Mouse (Mus musculus) ES-Bruce4 (cell line): ENCODE data around the gene Crmp1. TPM values are rescaled to one million over a fixed set of nuclear protein-coding genes. Genes with fewer than 3 reads are reported as not detected.

Source experiments
- H3K27ac ChIP-seq: 2 replicates; pipeline ENCODE4 v1.5.1; 2012; ENCODE audit warnings: low read length, inconsistent platforms; ENCODE audit not compliant: insufficient read depth
- H3K27me3 ChIP-seq: 2 replicates; pipeline ENCODE4 v1.6.1; 2012; ENCODE audit warnings: mild to moderate bottlenecking, low read length, inconsistent platforms; ENCODE audit not compliant: control insufficient read depth, poor library complexity, insufficient read depth, severe bottlenecking
- H3K36me3 ChIP-seq: 2 replicates; pipeline ENCODE4 v1.6.1; 2012; ENCODE audit warnings: inconsistent platforms, mild to moderate bottlenecking, low read length, moderate library complexity; ENCODE audit not compliant: control insufficient read depth, poor library complexity, insufficient read depth, severe bottlenecking
- H3K4me1 ChIP-seq: one replicate; pipeline ENCODE4 v1.8.1; 2011; ENCODE audit warnings: low read length; ENCODE audit not compliant: control insufficient read depth, insufficient read depth
- H3K4me3 ChIP-seq: 2 replicates; pipeline ENCODE4 v1.5.1; 2011; ENCODE audit warnings: low read depth, mild to moderate bottlenecking, low read length
- H3K9ac ChIP-seq: 2 replicates; pipeline ENCODE4 v1.6.1; 2012; ENCODE audit warnings: low read depth, mild to moderate bottlenecking, inconsistent platforms; ENCODE audit not compliant: poor library complexity, severe bottlenecking
- H3K9me3 ChIP-seq: replicated peaks from 2 replicates; pipeline ENCODE4 v1.6.1; 2012; ENCODE audit warnings: mild to moderate bottlenecking, low read length, inconsistent platforms; ENCODE audit not compliant: control insufficient read depth, poor library complexity, insufficient read depth, severe bottlenecking
- CTCF ChIP-seq: IDR thresholded peaks from one replicate; pipeline ENCODE4 v1.8.1; 2011; ENCODE audit warnings: low read depth, low read length
- EP300 ChIP-seq: IDR thresholded peaks from 2 replicates; pipeline ENCODE4 v1.6.1; 2011; ENCODE audit warnings: low read depth, low read length; ENCODE audit not compliant: insufficient read depth
- POLR2A ChIP-seq: IDR thresholded peaks from one replicate; pipeline ENCODE4 v1.8.1; 2011; ENCODE audit warnings: low read length; ENCODE audit not compliant: insufficient read depth
- polyA plus RNA-seq: library from polyadenylated mRNA; stranded (reverse); fragments of >200 nt; gene quantifications from 2 replicates; pipeline ENCODE4 v1.2.4, GENCODE M21; 2011; ENCODE audit warnings: low read depth; ENCODE audit not compliant: missing spikeins, insufficient read depth, insufficient read length

The Crmp1 gene
- polyA plus RNA-seq, 1 experiment = 17.4 TPM

DNA sequence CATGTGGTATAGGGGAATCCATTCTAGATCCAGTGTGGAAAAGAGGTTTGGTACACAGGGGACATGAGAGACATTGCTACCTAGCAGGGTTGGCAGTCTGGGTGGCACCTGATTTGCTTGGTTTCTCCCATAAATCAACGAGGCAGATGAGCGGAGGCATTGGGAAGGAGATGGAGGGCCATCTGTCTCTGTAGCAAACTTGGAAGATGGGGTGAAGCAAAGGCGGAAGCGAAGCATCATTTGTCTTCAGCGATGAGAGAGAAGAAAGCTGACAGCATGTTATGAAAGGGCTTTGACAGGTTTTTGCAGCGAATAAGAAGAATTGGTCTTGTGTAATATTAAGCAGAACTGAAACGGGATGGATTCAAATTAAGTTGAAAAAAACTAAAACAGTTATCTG is 36.9 kb upstream of the Crmp1 start:
- TF ChIP-seq CTCF (no peak), EP300 (no peak), POLR2A (no peak)
- Histone ChIP-seq H3K27me3 (no peaks in the 10 kb centered on the region), H3K9me3 (no peaks in the 10 kb centered on the region), H3K4me3 (no peak overlapping the region), H3K27ac (no peak overlapping the region), H3K9ac (no peak overlapping the region), H3K4me1 (no peaks in the 10 kb centered on the region), H3K36me3 (no peaks in the 10 kb centered on the region)

DNA sequence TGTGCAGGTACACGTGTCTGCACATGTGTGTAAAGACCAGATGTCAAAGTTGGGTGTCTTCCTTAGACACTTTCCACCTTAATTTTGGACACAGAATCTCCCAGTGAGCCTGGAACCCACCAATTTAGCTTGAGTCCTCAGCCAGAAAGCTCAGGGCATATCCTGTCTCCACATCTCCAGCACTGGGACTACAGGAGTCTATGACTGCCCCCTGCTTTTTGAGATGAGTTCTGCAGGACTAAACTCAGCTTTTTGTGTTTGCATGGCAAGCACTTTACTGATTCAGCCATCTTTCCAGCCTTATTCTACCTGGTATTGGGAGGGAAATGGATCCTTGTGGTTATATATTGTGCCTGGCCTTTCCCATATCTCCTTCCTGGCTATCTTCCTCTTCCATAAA is 36.3 kb upstream of the Crmp1 start:
- Histone ChIP-seq H3K9me3 (no peaks in the 10 kb centered on the region), H3K27ac (no peak overlapping the region), H3K4me3 (no peak overlapping the region), H3K36me3 (no peaks in the 10 kb centered on the region), H3K4me1 (no peaks in the 10 kb centered on the region), H3K9ac (no peak overlapping the region), H3K27me3 (no peaks in the 10 kb centered on the region)
- TF ChIP-seq POLR2A (no peak), CTCF (no peak), EP300 (no peak)

DNA sequence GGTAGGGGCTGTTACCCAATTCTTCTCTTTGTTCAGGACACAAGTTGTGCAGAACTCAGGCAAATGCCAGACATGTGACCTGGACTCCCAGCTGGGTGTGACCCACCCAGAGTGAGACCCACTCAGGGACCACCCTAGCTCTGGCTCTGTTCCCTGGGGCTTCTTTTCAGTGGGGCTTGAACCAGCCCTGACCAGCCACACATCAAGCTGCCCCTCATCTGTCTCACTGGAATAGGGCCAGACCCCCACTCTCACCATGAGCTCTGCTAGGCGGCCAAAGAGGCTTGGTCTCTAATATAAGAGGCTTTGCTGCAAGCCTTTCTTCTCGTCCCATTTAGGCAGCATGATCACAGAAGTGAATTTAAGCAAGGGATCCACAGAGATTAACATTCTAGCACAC is 35.4 kb upstream of the Crmp1 start:
- Histone ChIP-seq H3K27ac (no peak overlapping the region), H3K4me1 (no peaks in the 10 kb centered on the region), H3K27me3 (no peaks in the 10 kb centered on the region), H3K36me3 (no peaks in the 10 kb centered on the region), H3K9ac (no peak overlapping the region), H3K4me3 (no peak overlapping the region), H3K9me3 (no peaks in the 10 kb centered on the region)
- TF ChIP-seq POLR2A = no peak
- TF ChIP-seq EP300 = no peak
- TF ChIP-seq CTCF = no peak

DNA sequence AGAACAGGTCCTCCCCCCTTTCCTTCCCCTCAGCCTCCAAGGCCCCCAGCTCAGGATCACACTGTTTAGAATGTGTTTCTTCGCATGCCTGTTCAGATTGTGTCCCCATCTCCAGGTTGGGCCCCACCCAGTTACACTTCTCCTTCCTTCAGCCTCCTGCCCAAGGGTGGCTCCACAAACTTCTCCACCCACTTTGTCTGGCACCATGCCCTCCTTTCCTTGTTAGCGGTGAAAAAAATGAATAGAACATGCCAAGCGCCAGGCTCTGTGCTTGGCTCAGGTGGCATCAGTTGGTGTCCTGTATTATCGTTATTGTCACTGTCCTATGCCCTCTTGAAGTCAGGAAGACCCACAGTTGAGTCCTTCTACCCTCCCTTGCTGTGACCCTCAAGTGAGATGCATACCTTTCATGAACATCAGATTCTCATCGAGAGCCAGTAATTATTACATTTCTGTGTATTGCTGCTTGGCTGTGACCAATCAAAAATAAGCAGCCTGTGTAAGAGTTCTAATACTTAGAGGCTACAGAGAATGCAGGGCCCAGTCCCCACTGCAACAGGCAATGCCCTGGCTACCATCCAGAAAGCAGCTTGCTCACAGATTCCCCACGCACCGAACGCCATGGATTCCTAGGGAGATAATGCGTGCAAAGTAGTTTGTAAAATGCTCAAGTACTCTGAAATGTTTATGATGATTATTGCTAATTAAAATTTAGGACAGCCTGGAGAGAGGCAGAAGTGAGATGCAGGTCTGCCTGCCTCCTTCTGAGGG is 28.6 kb upstream of the Crmp1 start:
- Histone ChIP-seq H3K4me1 (no peaks in the 10 kb centered on the region), H3K27ac (no peak overlapping the region), H3K9me3 (no peaks in the 10 kb centered on the region; the same call in 1 of the 2 replicates), H3K36me3 (no peaks in the 10 kb centered on the region), H3K9ac (no peak overlapping the region), H3K4me3 (no peak overlapping the region), H3K27me3 (no peaks in the 10 kb centered on the region)
- TF ChIP-seq EP300 (no peak), CTCF (no peak), POLR2A (no peak)

DNA sequence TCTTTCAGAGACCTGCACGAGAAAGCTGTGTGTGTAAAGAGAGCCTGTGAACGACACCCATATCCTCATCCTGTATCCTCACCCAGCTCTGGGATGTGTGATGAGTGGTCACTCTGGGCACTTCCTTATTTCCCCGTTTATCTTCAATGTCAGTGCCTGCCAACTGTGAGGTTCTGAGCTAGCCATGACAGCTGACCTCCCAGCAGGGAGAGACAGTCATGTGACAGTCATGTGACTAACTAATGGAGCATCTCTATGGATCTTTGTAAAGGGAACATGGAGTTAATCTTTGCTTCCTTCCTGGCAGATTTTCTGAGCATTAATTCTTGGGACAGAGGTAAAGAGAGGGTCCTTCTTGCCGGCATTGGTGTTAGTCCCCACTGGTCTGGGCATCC is 28.0 kb upstream of the Crmp1 start:
- Histone ChIP-seq H3K4me3 (no peak overlapping the region), H3K9ac (no peak overlapping the region), H3K36me3 (no peaks in the 10 kb centered on the region), H3K9me3 (no peaks in the 10 kb centered on the region; the same call in 1 of the 2 replicates), H3K4me1 (no peaks in the 10 kb centered on the region), H3K27ac (no peak overlapping the region), H3K27me3 (no peaks in the 10 kb centered on the region)
- TF ChIP-seq CTCF = no peak
- no peak for TF ChIP-seq POLR2A
- no peak for TF ChIP-seq EP300

DNA sequence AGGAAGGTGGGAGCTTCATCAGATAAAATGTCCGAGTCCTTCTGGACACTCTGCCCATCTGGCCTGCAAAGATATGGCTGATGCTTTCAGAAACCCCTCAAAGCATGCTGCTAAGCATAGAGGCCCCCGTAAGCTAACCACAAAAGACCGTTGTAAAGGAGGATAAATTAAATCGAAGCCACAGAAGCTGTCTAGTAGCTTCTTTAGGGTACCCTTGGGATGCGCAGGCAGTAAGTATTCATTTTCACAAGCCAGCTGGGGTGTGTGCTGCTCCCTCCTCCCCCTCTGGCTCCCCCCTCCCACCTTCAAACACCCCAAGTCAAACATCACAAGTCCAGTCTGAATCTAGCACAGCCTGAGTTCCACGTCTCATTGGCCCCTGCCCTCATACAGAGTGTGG is 27.1 kb upstream of the Crmp1 start:
- no peak overlapping the region for H3K27ac ChIP-seq

More for the DNA sequence above, 27.1 kb upstream of the Crmp1 start:
- Histone ChIP-seq H3K9ac (no peak overlapping the region), H3K4me1 (no peaks in the 10 kb centered on the region), H3K36me3 (no peaks in the 10 kb centered on the region), H3K27me3 (no peaks in the 10 kb centered on the region), H3K9me3 (no peaks in the 10 kb centered on the region; the same call in 1 of the 2 replicates), H3K4me3 (no peak overlapping the region)
- no peak for TF ChIP-seq EP300
- no peak for TF ChIP-seq CTCF
- no peak for TF ChIP-seq POLR2A
